Mouse (Mus musculus) B cell, adult 2 months (primary cell): ENCODE results near the gene Nup98.

ENCODE experiments used
- DNase-seq, 2 experiments: peaks; one replicate each; pipeline ENCODE4 v3.0.0; 2022

Gene Nup98

DNA sequence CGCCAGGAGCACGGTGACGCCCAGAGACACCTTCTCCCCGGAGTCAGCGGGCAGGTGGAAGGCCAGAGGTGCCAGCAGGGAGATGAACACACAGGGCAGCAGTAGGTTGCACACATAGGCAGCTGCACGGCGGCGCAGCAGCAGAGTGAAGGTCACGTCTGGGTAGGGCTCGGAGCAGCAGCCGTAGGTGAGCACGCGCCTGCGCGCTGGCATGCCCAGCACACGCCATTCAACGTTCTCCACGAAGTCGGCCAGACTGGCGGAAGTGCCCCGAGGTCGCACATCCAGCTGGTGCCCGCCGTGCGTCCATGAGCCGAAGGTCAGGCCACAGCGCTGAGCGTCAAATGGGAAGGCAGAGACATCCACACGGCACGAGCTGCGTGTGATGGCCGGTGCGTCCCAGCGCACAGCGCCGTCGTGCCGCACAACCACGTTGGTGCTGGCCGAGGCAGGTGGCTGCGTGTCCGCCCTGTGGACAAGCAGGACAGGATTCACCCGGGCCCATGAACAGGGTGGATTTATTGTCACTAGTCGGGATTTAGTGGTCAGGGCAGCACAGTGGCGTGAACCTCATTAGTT lies 96.7 kb downstream of the Nup98 start:
- no peak for DNase-seq

DNA sequence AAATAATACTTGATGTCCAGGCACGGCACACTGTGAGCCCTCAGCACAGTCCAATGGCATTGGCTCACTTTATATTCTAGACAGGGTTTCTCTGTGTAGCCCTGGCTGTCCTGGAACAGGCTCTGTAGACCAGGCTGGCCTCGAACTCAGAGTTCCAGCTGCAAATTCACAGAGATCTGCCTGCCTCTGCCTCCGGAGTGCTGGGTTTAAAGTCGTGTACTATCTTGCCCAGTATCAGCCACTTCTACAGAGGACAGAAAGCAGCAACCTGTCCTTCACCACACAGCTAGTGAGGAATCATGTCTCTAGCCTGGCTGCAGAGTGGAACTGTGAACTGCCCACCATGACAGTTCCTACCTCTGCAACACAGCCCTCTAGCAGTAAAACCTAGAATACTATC lies 100.2 kb downstream of the Nup98 start:
- no peak for DNase-seq

DNA sequence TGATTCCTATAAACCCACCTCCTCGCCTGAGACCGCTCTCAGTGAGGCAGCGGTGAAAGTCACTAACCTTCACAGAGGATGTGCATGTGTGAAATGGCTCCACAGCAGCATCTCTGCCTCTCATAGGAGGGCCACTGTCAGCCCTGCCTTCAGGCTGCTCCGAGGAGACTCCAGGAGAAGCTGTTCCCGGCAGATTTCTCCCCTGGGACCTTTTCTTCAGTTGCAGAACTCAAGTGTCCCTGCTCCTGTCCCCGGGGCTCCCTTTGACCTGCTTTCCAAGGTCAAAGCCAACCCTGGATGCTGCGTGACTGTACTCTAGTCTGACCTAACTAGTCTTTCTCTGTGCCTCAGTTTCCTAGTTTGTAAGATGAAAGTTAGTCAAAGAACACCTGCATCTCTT lies 100.8 kb downstream of the Nup98 start, which contains the start of gene Art5:
TSS of gene Art5 (minus strand) at position 319 of the 400 bp plus-strand sequence.
- DNase-seq, result no peak

DNA sequence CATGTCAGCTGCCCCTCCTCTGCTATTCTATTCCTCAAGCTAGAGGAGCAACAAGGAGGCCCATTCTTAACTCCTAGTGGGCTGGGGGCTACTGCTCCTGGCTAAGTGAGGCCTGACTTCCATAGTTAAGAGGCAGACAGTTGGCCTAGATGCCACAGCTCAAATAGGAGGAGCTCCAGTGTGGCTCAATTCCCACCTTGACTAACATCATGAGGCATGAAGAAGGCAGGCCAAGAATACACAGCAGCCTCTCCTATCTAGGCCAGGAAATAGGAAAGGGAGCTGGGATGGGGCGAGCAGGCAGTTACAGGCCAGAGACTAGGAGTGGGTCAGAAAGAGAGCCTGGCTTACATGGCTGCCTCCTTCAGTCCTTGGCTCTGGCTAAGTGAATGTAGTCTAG lies 101.8 kb downstream of the Nup98 start:
- DNase-seq, result no peak

DNA sequence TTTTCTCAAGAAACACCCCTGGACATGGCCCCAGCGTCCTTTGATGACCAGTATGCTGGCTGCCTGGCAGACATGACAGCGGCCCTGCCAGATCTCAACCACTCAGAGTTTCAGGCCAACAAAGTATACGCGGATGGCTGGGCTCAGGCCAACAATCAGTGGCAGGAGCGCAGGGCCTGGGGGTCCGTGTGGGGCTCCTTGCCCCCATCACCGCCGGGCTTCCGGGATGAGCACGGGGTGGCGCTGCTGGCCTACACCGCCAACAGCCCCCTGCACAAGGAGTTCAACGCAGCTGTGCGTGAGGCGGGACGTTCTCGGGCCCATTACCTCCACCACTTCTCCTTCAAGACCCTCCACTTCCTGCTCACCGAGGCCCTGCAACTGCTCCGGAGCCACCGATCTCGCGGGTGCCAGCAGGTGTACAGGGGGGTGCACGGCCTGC lies 103.3 kb downstream of the Nup98 start:
- peak; percentile 5 to 13 for DNase-seq

DNA sequence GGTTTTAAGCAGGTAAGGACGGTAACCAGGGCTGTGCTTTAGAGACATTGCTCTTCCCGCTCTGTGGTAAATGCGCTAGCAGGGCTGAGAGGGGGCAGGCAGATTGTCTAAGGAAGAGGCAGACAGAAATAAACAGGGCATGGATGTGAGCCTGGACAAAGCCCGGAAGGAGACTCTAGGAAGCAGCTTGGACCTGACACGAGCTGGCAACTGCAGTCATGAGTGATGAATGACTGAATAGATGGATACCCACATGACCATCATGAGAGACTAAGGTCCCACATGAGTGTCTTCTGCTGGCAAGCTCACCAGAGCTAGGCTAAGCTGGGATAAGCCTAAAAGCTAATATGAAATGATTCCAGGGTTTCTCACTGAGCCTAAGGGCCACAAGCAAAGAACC lies 105.8 kb downstream of the Nup98 start:
- DNase-seq, result no peak

DNA sequence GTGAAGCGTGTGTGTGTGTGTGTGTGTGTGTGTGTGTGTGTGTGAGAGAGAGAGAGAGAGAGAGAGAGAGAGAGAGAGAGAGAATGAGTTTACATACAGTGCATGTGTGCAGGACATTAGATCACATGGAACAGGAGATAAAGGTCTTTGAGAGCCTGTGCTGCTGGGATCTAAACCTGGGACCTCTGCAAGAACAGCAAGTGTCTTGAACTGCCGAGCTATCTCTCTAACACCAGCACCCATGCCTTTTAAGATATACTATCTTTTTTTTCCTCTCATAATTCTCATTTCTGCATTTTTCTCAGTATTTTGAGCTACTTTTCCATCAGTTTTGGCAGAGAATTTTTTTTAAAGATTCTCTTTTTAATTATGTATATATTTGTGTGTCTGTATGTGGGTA lies 106.4 kb downstream of the Nup98 start:
- DNase-seq, result no peak

DNA sequence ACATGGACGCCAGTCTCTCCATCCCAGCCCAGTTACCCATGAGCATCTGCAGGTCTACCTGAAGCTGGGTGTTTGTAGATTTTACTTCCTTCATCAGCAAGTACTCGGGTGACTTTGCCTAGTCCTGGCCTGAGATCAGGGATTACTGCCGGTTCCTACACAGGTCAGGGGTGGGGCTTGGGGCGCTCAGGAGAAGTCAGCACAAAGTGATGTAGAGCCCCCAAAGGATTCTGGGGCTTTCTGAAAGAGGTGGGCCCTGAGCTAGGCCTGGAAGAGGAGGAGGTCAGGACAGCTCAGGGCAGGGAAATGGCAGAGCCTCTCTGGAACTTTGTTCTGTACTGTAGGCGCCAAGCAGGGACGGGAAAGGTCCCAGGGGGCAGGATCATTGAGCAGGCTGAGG lies 107.3 kb downstream of the Nup98 start:
- no peak for DNase-seq

DNA sequence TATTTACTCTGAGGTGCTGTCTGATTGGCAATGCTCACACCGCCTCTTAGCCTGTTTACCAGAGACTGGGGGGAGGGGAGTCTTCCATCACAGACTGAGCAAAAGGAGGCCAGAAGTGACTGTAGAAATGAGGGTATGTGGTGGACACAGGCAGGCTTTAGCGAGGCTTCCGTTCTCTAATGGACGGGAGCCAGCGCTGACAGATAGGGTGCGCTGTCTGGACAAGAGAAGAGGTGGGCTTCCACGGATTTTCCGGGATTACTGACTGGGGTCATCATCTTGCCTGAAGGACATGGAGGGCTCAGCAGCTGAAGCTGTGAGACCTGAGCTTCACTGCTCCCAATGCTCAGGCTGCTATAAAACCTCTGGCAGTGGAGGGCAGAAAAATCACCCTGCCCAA lies 107.7 kb downstream of the Nup98 start:
- no peak for DNase-seq

DNA sequence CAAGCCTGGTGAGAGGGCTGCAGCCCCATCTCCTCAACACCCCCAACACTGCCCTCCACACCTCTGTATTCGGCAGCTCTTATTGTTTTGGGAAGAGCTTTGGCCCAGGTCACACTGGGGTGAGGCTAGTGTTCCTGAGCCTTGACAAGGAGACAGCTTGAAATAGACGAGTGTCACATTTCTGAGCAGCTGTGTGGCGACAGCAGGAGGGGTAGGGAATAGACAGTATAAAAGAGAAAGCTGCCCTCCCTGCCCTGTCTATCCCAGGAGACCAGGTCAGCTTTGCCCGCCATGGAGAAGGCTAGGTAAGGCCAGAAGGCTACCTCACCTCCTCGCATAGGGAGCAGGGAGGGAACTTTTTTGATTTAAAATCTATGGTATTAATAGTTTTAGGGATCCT lies 108.5 kb downstream of the Nup98 start, which contains the start of gene Art1:
TSS of gene Art1 (plus strand) at position 257 of the 400 bp plus-strand sequence.
- DNase-seq, result no peak

DNA sequence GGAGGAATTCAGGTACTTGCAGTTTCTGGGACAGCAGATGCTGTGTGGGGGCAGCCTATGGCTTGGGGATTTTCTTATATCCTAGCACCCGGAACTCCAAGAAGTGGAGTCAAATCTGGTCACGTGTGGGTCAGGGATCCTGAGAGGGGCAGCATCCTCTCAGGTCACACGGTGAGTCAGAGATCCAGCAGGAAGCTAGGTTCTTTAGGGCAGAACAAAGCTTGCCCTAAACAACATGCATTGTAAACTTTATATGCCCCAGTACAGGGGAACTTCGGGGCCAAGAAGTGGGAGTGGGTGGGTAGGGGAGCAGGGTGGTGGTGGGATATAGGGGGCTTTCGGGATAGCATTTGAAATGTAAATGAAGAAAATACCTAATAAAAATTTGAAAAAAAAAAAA lies 109.1 kb downstream of the Nup98 start:
- DNase-seq, result no peak

DNA sequence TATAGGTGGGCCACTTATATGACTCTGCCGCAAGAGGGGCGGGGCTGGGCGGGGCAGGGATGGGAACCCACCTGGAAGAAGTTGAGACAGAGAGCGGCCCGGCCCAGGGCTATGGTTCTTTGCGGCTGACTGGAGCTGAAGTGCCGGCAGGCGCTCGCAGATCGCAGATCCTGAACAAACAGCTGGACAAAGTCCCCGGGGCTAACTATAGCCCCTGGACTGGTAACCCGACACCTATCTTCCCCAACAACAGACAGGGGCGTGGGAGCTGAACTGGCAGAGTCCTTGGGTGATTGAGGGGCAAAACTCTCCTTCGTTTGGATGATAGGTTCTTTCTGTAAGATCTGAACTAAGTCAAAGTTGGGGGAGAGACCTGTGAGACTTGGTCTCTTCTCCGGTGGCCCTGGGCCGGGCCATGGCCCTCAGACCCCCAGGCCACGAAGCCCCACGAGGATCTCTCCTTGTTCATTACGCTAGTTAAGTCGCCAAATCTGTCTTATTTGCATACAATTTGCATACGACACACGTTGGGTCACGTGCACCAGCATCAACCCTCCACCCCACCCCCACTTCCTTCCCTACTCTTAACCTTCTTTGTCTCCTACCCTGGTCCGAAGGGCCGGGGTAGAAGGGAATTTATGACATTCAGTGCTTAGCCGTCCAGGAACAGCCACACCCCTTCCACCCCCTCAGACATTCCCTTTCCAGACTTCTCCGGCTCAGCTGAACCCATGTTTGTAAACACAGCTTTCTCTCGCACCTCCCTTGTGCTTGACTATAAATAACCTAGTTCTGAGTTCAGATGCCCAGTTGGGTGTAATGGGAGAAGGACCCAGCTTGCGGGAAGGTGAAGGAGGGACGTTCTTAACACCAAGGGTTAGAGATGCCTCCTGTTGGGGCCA lies 110.0 kb downstream of the Nup98 start:
- DNase-seq, result peak; percentile 75 to 80

DNA sequence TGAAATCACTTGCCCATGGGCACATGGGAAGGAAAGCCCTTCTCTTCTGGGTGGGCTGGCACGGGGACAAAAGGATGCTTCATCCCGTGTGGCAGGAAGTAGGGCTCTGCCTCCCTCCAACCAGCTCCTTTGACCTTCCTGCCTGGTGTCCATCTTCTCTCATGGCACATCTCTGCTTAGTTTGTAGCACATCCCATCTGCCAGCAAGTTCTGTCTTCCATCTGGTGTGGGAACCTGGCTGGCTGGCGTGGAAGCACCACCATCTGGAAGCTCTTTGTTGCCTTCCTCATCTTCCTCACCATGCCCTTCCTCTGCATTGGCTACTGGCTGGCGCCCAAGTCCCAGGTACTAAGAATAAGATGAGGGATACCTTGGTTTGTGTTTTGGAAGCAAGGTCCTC lies 122.6 kb downstream of the Nup98 start:
- DNase-seq, result no peak

DNA sequence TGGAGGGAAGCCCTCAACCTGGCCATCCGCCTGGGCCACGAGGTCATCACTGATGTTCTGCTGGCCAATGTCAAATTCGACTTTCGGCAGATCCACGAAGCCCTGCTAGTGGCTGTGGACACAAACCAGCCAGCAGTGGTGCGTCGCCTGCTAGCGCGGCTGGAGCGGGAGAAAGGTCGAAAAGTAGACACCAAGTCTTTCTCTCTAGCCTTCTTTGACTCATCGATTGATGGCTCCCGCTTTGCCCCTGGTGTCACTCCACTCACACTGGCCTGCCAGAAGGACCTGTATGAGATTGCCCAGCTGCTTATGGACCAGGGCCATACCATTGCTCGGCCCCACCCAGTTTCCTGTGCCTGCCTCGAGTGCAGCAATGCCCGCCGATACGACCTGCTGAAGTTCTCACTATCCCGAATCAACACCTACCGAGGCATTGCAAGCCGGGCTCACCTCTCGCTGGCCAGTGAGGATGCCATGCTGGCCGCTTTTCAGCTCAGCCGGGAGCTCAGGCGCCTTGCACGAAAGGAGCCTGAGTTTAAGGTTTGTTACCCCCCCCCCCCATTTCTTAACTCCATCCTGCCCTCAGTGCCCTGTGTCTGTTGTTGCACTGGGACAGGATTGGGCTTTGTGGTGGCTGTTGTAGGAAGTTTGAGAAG lies 125.8 kb downstream of the Nup98 start:
- no peak for DNase-seq

DNA sequence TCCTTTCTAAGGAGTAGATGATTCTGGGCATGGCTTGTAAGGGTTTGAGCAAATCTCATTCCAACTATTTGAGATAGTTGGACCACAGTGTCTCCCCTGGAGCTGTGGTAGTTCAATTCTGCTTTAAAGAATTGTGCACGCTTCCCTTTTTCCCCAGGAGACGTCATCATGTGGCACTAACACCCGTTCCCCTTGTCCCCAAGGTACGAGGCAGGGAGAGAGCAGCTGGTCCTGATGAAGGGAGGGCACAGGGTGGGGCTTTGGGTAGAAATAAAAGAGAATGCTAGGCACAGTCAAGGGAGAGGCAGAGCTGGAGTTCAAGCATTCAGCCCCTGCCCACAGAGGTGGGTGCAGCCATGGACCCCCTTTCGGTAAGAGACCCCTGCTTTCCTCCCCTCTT lies 127.2 kb downstream of the Nup98 start, which contains the start of gene Trpc2:
TSS of gene Trpc2 (plus strand) at position 301 of the 400 bp plus-strand sequence.
- DNase-seq, result no peak

DNA sequence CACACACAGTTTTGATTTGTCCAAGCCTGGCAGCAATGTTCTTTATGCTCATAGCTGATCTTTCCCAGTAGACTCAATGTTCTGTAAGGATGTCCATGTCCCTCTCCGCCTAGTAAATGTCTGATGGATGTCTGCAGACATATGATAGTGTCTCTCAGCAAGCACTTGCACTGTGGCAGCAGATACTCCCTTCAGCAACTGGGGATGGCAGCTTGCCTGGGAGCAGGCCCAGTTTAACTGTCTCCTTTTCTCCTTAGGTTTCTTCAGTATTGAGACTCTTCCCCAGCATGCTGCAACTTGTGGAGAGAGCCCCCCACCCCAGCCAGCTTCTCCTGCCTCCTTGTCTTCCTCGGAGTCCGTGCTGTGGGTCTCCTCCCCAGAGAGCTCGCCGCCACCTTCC lies 128.2 kb downstream of the Nup98 start:
- no peak for DNase-seq

DNA sequence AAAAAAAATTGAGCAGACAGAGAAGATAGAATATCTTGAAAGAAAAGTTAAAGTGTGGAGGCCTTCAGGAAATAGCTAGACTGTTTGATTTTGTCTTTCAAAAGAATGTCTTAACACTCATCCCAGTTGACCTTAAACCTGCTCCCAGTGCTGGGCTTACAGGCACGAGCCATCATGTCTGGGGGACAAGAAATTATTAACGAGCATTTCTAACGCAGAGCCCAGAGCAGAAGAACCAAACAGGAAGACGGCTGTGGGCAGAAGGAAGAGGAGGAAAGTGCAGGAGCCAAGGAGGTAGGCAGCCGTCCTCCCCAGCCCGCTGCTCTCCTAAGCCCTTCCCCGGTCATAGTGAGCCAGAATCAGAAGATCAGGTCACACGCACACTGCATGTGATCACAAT lies 129.7 kb downstream of the Nup98 start:
- no peak for DNase-seq

DNA sequence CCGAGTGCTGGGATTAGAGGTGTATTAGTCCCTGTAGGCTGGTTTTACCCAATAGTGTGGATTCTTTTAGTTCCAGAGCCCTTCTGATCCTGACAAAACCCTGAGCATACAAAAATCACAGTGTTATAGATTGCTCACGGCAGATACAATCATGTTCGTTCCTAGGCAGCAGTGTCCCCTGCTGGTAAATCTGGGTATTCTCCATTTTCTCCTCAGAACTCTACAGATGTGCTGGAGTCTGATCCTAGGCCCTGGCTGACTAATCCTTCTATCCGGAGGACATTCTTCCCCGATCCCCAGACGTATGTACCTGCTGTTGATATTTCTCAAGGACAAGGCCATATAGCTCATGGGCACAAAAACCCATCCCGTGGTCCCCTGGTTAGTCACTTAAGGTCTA lies 131.5 kb downstream of the Nup98 start:
- DNase-seq, result peak; percentile 40 to 41

DNA sequence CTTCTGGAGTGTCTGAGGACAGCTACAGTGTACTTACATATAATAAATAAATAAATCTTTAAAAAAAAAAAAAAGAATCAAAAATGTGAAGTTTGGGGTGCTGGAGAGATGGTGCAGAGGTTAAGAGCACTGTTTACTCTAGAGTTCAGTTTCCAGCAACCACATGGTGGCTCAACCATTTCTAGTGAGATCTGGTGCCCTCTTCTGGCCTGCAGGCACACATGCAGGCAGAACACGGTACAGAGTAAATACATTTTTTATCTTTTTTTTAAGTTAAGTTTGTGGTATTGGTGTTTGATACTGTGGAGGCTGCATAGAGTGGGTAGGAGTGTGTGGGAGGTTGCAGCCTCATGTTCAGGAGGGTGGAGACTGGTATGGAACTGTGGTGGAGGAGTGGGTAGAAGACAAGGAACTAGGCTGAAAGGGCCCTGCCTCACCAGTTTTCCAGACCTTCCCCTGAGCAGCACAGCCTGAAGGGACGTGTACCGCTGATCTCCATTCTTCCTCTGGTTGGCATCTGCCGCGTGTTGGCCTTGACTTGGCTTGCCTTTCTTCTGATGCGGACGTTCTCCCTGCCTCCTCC lies 133.2 kb downstream of the Nup98 start:
- peak; percentile 61 to 63 for DNase-seq
